Mouse (Mus musculus): ENCODE results near the gene Sntb2. TPM values are rescaled to one million over a fixed set of nuclear protein-coding genes. Genes with fewer than 3 reads are reported as not detected.
A peak's percentile ranks its signal among the peaks of the same experiment; 100 is the strongest.

Sntb2 gene
- polyA plus RNA-seq, 1 experiment from 2014 or later: 12.2 TPM

DNA sequence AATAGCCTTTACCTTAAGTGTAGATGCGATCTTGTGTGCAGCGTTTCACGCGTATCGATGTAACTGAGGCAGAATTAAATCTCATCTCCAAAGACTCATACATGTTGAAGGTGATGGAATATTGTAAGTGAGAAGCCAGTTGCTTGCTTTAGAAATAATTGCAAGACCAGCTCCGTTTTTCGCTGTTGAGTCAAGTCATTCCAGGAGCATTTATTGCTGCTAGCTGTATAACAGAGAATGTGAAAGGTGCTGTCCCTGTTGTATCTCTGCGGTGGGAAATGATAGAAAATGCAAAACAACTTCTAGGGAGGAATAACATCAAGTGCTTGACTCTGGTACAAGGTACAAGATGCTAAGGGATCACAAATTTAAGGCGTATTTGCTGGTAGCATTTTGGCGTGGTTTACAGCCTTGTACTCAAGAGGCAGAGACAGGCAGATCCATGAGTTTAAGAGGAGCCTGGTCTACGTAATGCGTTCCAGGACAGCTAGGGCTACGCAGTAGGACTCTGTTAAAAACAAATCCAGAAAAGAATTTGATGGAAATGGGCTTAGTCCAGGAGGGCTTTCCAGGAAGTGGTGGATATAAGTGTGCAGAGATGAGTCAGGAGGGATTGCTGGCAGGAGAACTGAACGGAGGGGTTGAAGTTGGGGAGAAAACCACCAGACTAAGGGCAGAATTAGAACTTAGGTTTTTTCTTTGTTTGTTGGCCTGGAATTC lies 1.7 kb downstream of the Sntb2 start:
- no peak for ATAC-seq (ENCODE audit: low FRiP score, low TSS enrichment)
- Histone ChIP-seq H3K4me3 (ENCODE audit: low read length) (peak overlapping the region; percentile 83), H3K36me3 (ENCODE audit: insufficient read depth, low read length) (no peaks in the 10 kb centered on the region), H3K4me1 (ENCODE audit: insufficient read depth, low read length) (peaks cover 39% of the 10 kb centered on the region), H3K9ac (replicated peaks; ENCODE audit: low read length) (peak overlapping the region; percentile 84), H3K9me3 (ENCODE audit: low read length) (no peaks in the 10 kb centered on the region), H3K27ac (ENCODE audit: low read length) (0 out of 2 replicates have a peak overlapping the region, but pooled peaks have one; percentile 9), H3K4me2 (replicated peaks; ENCODE audit: low read depth, low read length) (peak overlapping the region; percentile 87), H3K27me3 (ENCODE audit: insufficient read depth, low read length) (no peaks in the 10 kb centered on the region)
- 23% methylated on average over 14 of the region's 14 CpGs for WGBS

DNA sequence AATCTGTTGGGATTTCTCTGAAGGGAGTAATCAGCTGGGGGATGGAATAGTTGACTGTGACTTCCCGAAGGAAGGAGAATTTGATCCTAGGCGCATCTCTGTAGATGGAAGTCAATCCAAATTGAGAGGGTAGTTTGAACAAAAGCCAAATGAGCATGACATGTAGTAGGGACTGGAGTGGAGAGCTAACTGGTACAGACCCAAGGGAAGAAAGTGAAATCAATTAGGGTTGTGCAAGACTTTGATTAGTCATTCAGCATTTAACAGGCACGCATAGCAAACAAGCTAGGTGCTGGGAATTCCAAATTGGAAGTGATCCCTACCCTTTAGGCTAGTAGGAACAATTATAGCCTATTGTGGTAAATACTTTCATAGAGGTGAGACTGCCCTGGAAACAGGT lies 6.3 kb downstream of the Sntb2 start:
- H3K27me3 ChIP-seq (ENCODE audit: insufficient read depth, low read length): no peaks in the 10 kb centered on the region
- peaks cover 30% of the 10 kb centered on the region for H3K4me1 ChIP-seq (ENCODE audit: insufficient read depth, low read length)
- H3K9ac ChIP-seq (replicated peaks; ENCODE audit: low read length): no peak overlapping the region
- ATAC-seq (ENCODE audit: low FRiP score, low TSS enrichment): no peak
- H3K27ac ChIP-seq (ENCODE audit: low read length): no peak overlapping the region
- no peak overlapping the region for H3K4me2 ChIP-seq (replicated peaks; ENCODE audit: low read depth, low read length)
- no peak overlapping the region for H3K4me3 ChIP-seq (ENCODE audit: low read length)
- WGBS: 90% methylated on average over 3 of the region's 3 CpGs
- no peaks in the 10 kb centered on the region for H3K36me3 ChIP-seq (ENCODE audit: insufficient read depth, low read length)
- no peaks in the 10 kb centered on the region for H3K9me3 ChIP-seq (ENCODE audit: low read length)

DNA sequence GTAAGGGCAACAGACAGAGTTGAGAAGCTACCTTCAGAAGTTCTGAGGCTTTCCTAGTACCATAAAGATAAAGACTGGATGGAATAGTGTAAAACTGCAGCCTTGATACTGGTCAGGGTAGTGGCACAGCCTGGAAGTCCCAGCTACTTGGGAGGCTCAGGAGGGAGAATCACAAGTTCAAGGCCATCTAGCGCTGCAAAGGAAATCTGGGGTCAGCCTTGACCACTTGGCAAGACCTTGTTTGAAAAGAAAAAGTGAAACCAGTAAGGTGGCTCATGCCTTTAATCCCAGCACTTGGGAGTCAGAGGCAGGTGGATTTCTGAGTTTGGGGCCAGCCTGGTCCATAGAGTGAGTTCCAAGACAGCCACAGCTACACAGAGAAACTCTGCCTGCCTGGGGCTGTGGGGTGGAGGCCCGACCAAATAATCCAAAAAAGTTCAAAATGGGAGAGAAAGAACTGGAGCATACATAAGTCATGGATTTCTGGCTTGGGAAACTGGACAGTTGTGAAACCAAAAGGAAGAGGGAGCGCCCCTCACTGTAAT lies 8.4 kb downstream of the Sntb2 start:
- ATAC-seq (ENCODE audit: low FRiP score, low TSS enrichment): no peak
- 88% methylated on average over 3 of the region's 3 CpGs for WGBS

DNA sequence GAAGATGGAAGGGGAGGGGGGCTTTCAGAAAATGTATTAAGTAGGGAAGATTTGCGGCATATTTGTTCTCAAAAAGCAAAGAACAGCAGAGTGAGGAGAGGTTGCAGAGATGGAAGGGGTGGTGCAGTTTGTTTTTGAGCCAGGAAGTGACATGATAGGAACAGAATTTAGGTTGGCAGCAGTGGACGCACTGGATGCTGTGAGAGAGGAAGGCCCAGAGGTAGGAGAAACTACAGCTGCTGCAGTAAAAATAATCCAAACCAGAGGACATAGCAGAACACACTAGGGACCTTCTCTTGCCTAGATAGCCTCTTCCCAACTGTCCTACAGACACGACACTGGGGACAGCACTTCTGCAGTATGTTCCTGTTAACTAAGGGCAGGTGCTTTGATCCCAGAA lies 9.2 kb downstream of the Sntb2 start:
- Histone ChIP-seq H3K4me3 (ENCODE audit: low read length) (no peak overlapping the region), H3K27me3 (ENCODE audit: insufficient read depth, low read length) (no peaks in the 10 kb centered on the region), H3K9ac (replicated peaks; ENCODE audit: low read length) (no peak overlapping the region), H3K4me2 (replicated peaks; ENCODE audit: low read depth, low read length) (no peak overlapping the region), H3K9me3 (ENCODE audit: low read length) (no peaks in the 10 kb centered on the region), H3K27ac (ENCODE audit: low read length) (no peak overlapping the region), H3K4me1 (ENCODE audit: insufficient read depth, low read length) (peaks cover 9% of the 10 kb centered on the region; the same call in 1 of the 2 replicates), H3K36me3 (ENCODE audit: insufficient read depth, low read length) (no peaks in the 10 kb centered on the region)
- no peak for ATAC-seq (ENCODE audit: low FRiP score, low TSS enrichment)
- WGBS: 49% methylated on average over 3 of the region's 3 CpGs

More for the DNA sequence above, 8.4 kb downstream of the Sntb2 start:
- H3K4me1 ChIP-seq (ENCODE audit: insufficient read depth, low read length): peaks cover 16% of the 10 kb centered on the region; the same call in 1 of the 2 replicates
- H3K9me3 ChIP-seq (ENCODE audit: low read length): no peaks in the 10 kb centered on the region
- no peak overlapping the region for H3K4me2 ChIP-seq (replicated peaks; ENCODE audit: low read depth, low read length)
- no peak overlapping the region for H3K27ac ChIP-seq (ENCODE audit: low read length)
- no peaks in the 10 kb centered on the region for H3K27me3 ChIP-seq (ENCODE audit: insufficient read depth, low read length)
- no peak overlapping the region for H3K9ac ChIP-seq (replicated peaks; ENCODE audit: low read length)
- no peaks in the 10 kb centered on the region for H3K36me3 ChIP-seq (ENCODE audit: insufficient read depth, low read length)
- H3K4me3 ChIP-seq (ENCODE audit: low read length): no peak overlapping the region

DNA sequence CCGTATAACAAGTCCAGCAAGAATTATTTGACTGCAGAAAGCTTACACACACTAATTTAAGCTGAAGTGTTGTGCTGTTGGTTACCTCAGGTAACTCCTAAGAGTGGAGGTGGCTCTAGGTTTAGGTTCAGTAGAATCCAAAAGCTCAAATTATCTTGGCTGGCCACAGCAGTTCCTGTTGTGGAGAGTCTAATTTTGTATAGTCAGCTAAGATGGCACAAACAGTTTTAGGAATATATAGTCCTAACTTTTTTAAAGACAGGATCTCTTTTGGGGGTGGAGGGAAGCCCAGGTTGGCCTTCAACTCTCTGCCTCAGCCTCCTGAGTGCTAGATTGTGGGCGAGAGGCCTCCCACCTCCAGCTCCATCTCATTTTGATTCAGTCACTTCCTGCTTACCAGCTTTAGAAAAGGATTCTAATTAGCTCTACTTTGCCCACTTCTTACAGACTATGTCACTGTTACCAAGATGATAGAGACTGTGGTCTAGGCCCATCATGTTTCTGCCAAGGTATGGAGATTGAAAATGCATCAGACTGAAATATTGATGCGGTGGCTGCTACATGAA lies 13.2 kb downstream of the Sntb2 start:
- Histone ChIP-seq H3K27me3 (ENCODE audit: insufficient read depth, low read length) (no peaks in the 10 kb centered on the region), H3K4me1 (ENCODE audit: insufficient read depth, low read length) (no peaks in the 10 kb centered on the region), H3K9ac (replicated peaks; ENCODE audit: low read length) (no peak overlapping the region), H3K36me3 (ENCODE audit: insufficient read depth, low read length) (no peaks in the 10 kb centered on the region), H3K27ac (ENCODE audit: low read length) (no peak overlapping the region), H3K9me3 (ENCODE audit: low read length) (no peaks in the 10 kb centered on the region), H3K4me3 (ENCODE audit: low read length) (no peak overlapping the region), H3K4me2 (replicated peaks; ENCODE audit: low read depth, low read length) (no peak overlapping the region)
- ATAC-seq (ENCODE audit: low FRiP score, low TSS enrichment): no peak
- WGBS: 80% methylated on average over 3 of the region's 3 CpGs

DNA sequence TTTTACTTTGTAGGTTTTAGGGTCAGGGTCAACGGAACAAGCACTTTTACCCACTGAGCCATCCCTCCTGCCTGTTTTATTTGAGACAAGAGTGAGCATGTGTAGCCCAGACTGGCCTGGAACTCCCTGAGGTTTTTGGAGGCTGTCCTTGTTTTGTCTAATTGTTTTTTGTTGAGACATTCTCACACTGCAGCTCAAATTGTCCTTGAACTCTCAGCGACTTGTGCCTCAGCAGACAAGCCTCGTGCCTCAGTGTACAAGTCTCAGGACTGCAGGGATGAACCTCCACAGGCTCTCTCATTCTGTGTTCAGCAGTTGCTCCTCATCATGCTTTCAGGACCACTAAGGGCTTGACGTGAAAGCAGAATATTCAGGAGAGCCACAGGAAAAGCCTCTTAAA lies 16.2 kb downstream of the Sntb2 start:
- Histone ChIP-seq H3K4me2 (replicated peaks; ENCODE audit: low read depth, low read length) (no peak overlapping the region), H3K9me3 (ENCODE audit: low read length) (no peaks in the 10 kb centered on the region), H3K27ac (ENCODE audit: low read length) (no peak overlapping the region), H3K4me1 (ENCODE audit: insufficient read depth, low read length) (no peaks in the 10 kb centered on the region), H3K9ac (replicated peaks; ENCODE audit: low read length) (no peak overlapping the region), H3K27me3 (ENCODE audit: insufficient read depth, low read length) (no peaks in the 10 kb centered on the region), H3K4me3 (ENCODE audit: low read length) (no peak overlapping the region), H3K36me3 (ENCODE audit: insufficient read depth, low read length) (no peaks in the 10 kb centered on the region)
- ATAC-seq (ENCODE audit: low FRiP score, low TSS enrichment): no peak
- WGBS: 47% methylated on average over 4 of the region's 4 CpGs

DNA sequence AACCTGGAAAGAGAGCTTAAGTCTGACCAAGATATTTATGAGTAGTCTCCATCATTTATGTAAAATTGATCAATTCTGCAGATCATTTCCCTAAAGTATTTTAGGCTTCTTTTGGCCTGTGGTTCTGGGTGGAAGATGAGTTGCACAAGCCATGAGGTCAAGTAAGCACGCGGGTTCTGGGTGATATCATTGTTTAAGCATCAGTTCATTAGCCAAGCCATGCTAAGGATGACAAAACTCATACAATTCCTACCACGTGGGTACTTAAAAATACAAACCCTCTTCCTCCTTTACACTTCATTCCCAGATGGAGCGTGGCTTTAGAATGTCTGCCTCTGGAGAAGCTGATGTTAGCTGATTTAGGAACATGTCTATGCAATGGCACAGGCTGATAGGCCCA lies 18.0 kb downstream of the Sntb2 start:
- H3K4me3 ChIP-seq (ENCODE audit: low read length): no peak overlapping the region
- H3K27me3 ChIP-seq (ENCODE audit: insufficient read depth, low read length): no peaks in the 10 kb centered on the region
- no peak for ATAC-seq (ENCODE audit: low FRiP score, low TSS enrichment)
- H3K9me3 ChIP-seq (ENCODE audit: low read length): no peaks in the 10 kb centered on the region
- no peaks in the 10 kb centered on the region for H3K4me1 ChIP-seq (ENCODE audit: insufficient read depth, low read length)
- H3K36me3 ChIP-seq (ENCODE audit: insufficient read depth, low read length): no peaks in the 10 kb centered on the region
- H3K27ac ChIP-seq (ENCODE audit: low read length): no peak overlapping the region
- 78% methylated on average over 4 of the region's 4 CpGs for WGBS
- no peak overlapping the region for H3K9ac ChIP-seq (replicated peaks; ENCODE audit: low read length)
- H3K4me2 ChIP-seq (replicated peaks; ENCODE audit: low read depth, low read length): no peak overlapping the region

DNA sequence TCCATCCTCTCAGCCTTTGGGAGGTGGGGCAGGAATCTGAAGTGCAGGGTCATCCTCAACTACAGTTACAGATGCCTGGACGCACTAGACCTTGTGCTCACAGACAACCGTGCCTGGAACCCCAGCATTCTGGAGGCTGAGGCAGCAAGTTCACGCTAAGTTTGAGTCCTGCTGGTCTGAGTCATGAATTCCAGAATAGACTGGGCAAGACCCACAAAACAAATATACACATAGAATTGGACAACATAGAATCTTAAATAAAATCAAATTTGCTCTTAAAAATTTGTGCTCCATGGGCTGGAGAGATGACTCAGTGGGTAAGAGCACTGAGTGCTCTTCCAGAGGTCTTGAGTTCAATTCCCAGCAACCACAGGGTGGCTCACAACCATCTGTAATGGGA lies 21.5 kb downstream of the Sntb2 start:
- Histone ChIP-seq H3K27me3 (ENCODE audit: insufficient read depth, low read length) (no peaks in the 10 kb centered on the region), H3K4me3 (ENCODE audit: low read length) (no peak overlapping the region), H3K4me1 (ENCODE audit: insufficient read depth, low read length) (no peaks in the 10 kb centered on the region), H3K9me3 (ENCODE audit: low read length) (no peaks in the 10 kb centered on the region), H3K9ac (replicated peaks; ENCODE audit: low read length) (no peak overlapping the region), H3K36me3 (ENCODE audit: insufficient read depth, low read length) (no peaks in the 10 kb centered on the region), H3K27ac (ENCODE audit: low read length) (no peak overlapping the region), H3K4me2 (replicated peaks; ENCODE audit: low read depth, low read length) (no peak overlapping the region)
- ATAC-seq (ENCODE audit: low FRiP score, low TSS enrichment): no peak
- 86% methylated on average over 3 of the region's 3 CpGs for WGBS

DNA sequence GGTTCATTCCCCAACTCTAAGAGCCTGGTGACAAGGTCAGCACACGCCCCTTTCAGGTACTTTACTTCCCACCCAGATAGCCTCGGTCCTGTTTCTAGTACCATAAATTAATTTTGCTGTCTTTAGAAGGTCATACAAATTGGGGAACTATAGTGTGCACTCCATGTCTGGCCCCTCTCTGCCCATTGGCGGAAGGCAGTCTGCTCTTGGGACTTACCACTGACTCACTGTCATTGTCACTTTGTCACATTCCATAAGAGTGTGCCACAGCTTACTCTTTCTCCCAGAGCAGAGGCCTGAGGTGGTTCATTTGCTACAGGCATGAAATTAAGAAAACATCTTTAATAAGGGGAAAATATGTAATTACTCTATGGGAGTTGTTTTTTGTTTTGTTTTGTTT lies 22.7 kb downstream of the Sntb2 start:
- WGBS: 80% methylated on average over 3 of the region's 3 CpGs
- Histone ChIP-seq H3K4me3 (ENCODE audit: low read length) (no peak overlapping the region), H3K4me1 (ENCODE audit: insufficient read depth, low read length) (no peaks in the 10 kb centered on the region), H3K36me3 (ENCODE audit: insufficient read depth, low read length) (no peaks in the 10 kb centered on the region), H3K27ac (ENCODE audit: low read length) (no peak overlapping the region), H3K27me3 (ENCODE audit: insufficient read depth, low read length) (no peaks in the 10 kb centered on the region), H3K4me2 (replicated peaks; ENCODE audit: low read depth, low read length) (no peak overlapping the region), H3K9me3 (ENCODE audit: low read length) (no peaks in the 10 kb centered on the region), H3K9ac (replicated peaks; ENCODE audit: low read length) (no peak overlapping the region)
- ATAC-seq (ENCODE audit: low FRiP score, low TSS enrichment): no peak

DNA sequence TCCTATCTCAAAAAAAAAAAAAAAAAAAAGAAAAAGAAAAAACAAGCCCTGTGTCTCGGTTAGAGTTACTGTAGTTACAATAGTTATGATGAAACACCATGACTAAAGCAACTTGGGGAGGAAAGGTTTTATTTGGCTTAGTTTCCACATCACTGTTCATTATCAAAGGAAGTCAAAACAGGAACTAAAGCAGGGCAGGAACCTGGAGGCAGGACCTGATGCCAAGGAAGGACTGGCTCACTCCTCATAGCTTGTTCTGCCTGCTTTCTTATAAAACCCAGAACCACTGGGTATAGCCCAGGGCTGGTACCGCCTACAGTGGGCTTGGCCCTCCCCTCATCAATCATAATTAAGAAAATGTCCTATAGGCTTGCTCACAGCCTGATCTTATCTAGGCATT lies 24.1 kb downstream of the Sntb2 start:
- ATAC-seq (ENCODE audit: low FRiP score, low TSS enrichment): no peak

More for the DNA sequence above, 24.1 kb downstream of the Sntb2 start:
- Histone ChIP-seq H3K9ac (replicated peaks; ENCODE audit: low read length) (no peak overlapping the region), H3K9me3 (ENCODE audit: low read length) (no peaks in the 10 kb centered on the region), H3K4me3 (ENCODE audit: low read length) (no peak overlapping the region), H3K4me2 (replicated peaks; ENCODE audit: low read depth, low read length) (no peak overlapping the region), H3K27ac (ENCODE audit: low read length) (no peak overlapping the region), H3K4me1 (ENCODE audit: insufficient read depth, low read length) (no peaks in the 10 kb centered on the region), H3K27me3 (ENCODE audit: insufficient read depth, low read length) (no peaks in the 10 kb centered on the region), H3K36me3 (ENCODE audit: insufficient read depth, low read length) (no peaks in the 10 kb centered on the region)
- 84% methylated on average over 2 of the region's 2 CpGs for WGBS

Data from kidney, embryonic 16.5 days (tissue).